Mouse (Mus musculus) embryo, embryonic 11.5 days (tissue): ENCODE data around the gene Tmem135.
A peak's percentile ranks its signal among the peaks of the same experiment; 100 is the strongest.

ENCODE experiments used
- DNase-seq: peaks from one replicate; pipeline ENCODE4 v3.0.0-alpha.2; 2012; ENCODE audit warnings: low read depth, low spot score

Tmem135 gene

GRCm38 (mm10) chr7:89183928-89184327, 220.1 kb downstream of the Tmem135 start:
- DNase-seq = no peak

GRCm38 (mm10) chr7:89182943-89183342, 221.1 kb downstream of the Tmem135 start:
- no peak for DNase-seq

GRCm38 (mm10) chr7:89181285-89181684, 222.7 kb downstream of the Tmem135 start:
- no peak for DNase-seq

GRCm38 (mm10) chr7:89178601-89179000, 225.4 kb downstream of the Tmem135 start:
- no peak for DNase-seq

GRCm38 (mm10) chr7:89177926-89178325, 226.1 kb downstream of the Tmem135 start:
- no peak for DNase-seq

- no peak for DNase-seq
These were observed 229.6 kb downstream of the Tmem135 start for GRCm38 (mm10) chr7:89174430-89174829.

- no peak for DNase-seq
These were observed 231.0 kb downstream of the Tmem135 start for GRCm38 (mm10) chr7:89173018-89173417.

- no peak for DNase-seq
These were observed 232.1 kb downstream of the Tmem135 start for GRCm38 (mm10) chr7:89171790-89172467.

- peak; percentile 76 for DNase-seq
These were observed 235.4 kb downstream of the Tmem135 start for GRCm38 (mm10) chr7:89168606-89169005.

- no peak for DNase-seq
These were observed 238.5 kb downstream of the Tmem135 start for GRCm38 (mm10) chr7:89165528-89165927.

GRCm38 (mm10) chr7:89161610-89162378, 242.2 kb downstream of the Tmem135 start:
- no peak for DNase-seq

- DNase-seq = no peak
These were observed 246.7 kb downstream of the Tmem135 start for GRCm38 (mm10) chr7:89157356-89157755.

GRCm38 (mm10) chr7:89156629-89157028, 247.4 kb downstream of the Tmem135 start:
- DNase-seq = no peak

- no peak for DNase-seq
These were observed 248.3 kb downstream of the Tmem135 start for GRCm38 (mm10) chr7:89155741-89156140.

GRCm38 (mm10) chr7:89155223-89155622, 248.8 kb downstream of the Tmem135 start:
- no peak for DNase-seq

- DNase-seq = no peak
These were observed 252.7 kb downstream of the Tmem135 start for GRCm38 (mm10) chr7:89151345-89151744.

GRCm38 (mm10) chr7:89140640-89141300, 263.3 kb downstream of the Tmem135 start:
- no peak for DNase-seq

GRCm38 (mm10) chr7:89134884-89135511, 269.0 kb downstream of the Tmem135 start:
- DNase-seq = no peak

GRCm38 (mm10) chr7:89126063-89126882, 277.7 kb downstream of the Tmem135 start:
- DNase-seq = peak; percentile 32

GRCm38 (mm10) chr7:89116261-89116664, 287.8 kb downstream of the Tmem135 start:
- DNase-seq = no peak

GRCm38 (mm10) chr7:89115633-89116032, 288.4 kb downstream of the Tmem135 start:
- DNase-seq = no peak
